Mouse (Mus musculus) bone marrow macrophage, adult 2 months (primary cell): ENCODE measurements around the gene Atp6ap1l. TPM values are rescaled to one million over a fixed set of nuclear protein-coding genes. Genes with fewer than 3 reads are reported as not detected.
A peak's percentile ranks its signal among the peaks of the same experiment; 100 is the strongest.

ENCODE experiments used
- H3K27ac ChIP-seq: 2 replicates; pipeline ENCODE4 v1.5.1; 2012; ENCODE audit warnings: low read depth, low read length; ENCODE audit not compliant: insufficient read depth
- H3K4me1 ChIP-seq: 2 replicates; pipeline ENCODE4 v1.6.1; 2012; ENCODE audit warnings: low read length; ENCODE audit not compliant: control insufficient read depth, insufficient read depth
- H3K4me3 ChIP-seq: 2 replicates; pipeline ENCODE4 v1.5.1; 2012; ENCODE audit warnings: mild to moderate bottlenecking, low read length, moderate library complexity; ENCODE audit not compliant: insufficient read depth
- CTCF ChIP-seq: IDR thresholded peaks from 2 replicates; pipeline ENCODE4 v1.5.1; 2012; ENCODE audit warnings: low read depth, mild to moderate bottlenecking, low read length, moderate library complexity
- POLR2A ChIP-seq: IDR thresholded peaks from 2 replicates; pipeline ENCODE4 v1.6.1; 2012; ENCODE audit warnings: mild to moderate bottlenecking, low read depth, low read length, borderline replicate concordance
- polyA plus RNA-seq: library from polyadenylated mRNA; stranded (reverse); fragments of >200 nt; gene quantifications from 2 replicates; pipeline ENCODE4 v1.2.4, GENCODE M21; 2012; ENCODE audit not compliant: missing spikeins, insufficient read depth, insufficient read length

Gene Atp6ap1l
- polyA plus RNA-seq, 1 experiment, result not detected

DNA sequence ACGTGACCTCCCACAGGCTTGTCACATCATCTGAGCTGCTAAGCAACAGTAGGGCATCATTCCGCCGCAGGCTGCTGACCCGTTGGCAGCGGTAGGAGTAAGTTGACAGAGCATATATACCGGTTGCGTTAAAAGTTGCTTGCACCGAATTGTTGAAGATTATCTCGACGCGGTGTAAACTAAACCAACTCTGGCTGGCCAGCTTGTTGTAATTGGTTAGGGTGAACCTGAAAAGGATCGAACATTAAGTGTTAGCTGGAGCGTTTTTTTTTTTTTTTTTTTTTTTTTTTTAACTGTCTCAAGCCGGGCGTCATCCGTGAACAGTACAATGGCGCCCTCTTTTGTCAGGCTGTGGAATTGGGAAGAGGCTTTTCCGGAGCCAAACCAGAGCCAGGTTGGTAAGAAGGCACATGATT is 18.6 kb downstream of the Atp6ap1l start:
- TF ChIP-seq CTCF, result peak; percentile 61
- TF ChIP-seq POLR2A, result no peak
- no peaks in the 10 kb centered on the region for H3K4me1 ChIP-seq
- peak overlapping the region; percentile 51 for H3K4me3 ChIP-seq
- H3K27ac ChIP-seq, result no peak overlapping the region

DNA sequence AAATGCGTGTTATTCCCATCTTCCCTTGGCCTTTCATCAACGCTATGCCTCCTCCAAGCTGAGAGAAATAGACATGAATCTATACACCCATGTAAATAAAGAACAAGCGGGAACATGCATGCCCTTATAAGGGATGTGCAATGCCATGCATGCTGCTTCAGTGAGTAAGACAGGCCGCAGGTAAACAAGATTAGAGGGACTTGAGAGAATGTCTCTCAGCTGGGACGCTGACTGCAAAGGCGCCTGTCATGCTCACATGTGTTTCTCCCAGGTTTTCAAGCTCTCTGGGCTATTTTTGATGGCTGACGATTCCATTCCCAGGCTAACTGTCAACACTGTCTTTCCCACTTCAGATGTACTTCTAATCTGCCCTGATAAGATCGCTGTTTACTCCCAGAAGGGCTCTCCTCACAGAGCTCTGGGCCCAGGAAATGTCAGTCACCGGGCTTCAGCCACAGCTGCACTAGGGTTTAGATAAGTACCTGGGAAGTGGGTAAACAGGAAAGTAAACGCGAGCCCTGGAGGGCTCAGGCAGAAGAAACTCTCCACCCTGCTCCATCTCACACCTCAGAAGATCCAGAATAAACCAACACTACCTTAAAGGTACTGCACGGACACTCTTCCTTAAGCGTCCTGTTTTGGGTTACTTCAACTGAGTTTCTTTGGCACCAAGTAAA is 19.2 kb downstream of the Atp6ap1l start:
- TF ChIP-seq POLR2A (no peak), CTCF (no peak)
- Histone ChIP-seq H3K27ac (no peak overlapping the region), H3K4me3 (peak overlapping the region; percentile 51), H3K4me1 (no peaks in the 10 kb centered on the region)

DNA sequence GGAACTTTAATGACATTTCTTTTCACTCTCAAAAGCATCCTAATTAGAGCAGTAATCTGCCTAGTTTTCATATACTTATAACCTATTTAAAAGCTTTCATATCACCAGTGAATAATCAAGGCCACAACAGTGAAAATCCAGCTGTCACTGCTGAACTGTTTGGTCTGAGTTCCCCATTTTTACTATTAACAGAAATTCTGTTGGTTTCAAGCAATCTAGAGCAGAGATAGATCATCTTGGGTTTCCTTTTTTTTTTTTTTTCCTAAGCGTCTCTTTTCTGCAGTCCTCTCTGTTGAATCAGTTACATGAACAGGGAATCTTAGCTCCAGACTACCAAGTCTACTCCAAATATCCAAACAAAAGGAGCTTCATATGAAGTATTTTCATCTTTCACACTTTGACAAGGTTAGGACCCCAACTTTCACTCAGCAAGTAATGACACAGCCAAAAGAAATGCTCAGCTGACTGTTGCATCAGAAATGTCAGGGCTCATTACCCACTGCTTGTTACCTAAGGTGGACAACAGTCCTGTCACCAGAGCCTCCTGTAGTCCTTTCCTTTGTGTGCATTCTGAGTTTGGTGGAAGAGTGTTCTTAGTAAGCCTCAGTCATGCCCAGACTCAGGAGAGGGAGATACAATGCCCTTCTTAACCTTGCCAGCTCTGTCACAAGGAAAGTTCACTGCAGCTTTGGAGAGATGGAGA is 23.3 kb downstream of the Atp6ap1l start:
- no peak overlapping the region for H3K4me3 ChIP-seq
- H3K27ac ChIP-seq, result no peak overlapping the region
- TF ChIP-seq CTCF (no peak), POLR2A (no peak)
- H3K4me1 ChIP-seq, result no peaks in the 10 kb centered on the region

DNA sequence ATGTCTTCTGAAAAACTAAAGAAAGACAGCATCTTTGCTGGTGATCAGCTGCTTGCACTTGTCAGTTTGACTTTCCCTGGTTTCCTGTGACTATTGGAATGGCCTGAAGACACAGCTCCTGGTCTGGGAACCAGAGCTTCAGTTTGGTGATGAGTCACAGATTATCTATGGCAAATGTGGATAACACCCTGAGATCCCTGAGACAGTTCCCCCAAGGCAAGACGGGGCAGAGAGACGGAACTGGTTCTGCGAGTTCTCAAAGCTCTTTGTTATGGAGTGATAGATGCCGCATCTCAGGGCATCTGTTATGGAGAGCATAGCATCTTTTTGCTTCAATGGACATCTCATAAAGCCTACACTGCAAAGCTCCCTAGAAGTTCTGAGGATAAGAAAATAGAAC is 33.6 kb downstream of the Atp6ap1l start:
- TF ChIP-seq POLR2A (no peak), CTCF (no peak)

DNA sequence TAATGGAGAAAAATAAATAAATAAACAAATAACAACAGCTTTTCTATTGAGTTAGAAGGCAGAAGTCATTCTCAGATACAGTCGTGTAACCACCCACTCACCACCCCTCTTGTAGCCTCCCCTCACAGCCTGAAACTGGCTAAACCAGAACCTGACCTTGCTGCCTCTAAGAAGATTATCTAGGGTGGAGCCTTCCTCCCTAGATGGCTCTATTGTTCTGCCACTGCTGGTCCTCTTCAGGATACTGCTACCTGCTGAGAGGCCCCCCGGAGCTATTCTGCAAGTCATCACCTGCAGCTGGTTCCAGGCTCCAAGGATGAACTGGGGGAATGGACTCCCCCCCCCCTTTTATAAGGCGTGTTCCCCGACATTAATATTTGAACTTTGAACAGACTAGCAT is 36.0 kb downstream of the Atp6ap1l start:
- H3K4me3 ChIP-seq, result no peak overlapping the region
- TF ChIP-seq CTCF (no peak), POLR2A (no peak)
- no peak overlapping the region for H3K27ac ChIP-seq
- H3K4me1 ChIP-seq, result no peaks in the 10 kb centered on the region

More for the DNA sequence above, 33.6 kb downstream of the Atp6ap1l start:
- H3K4me1 ChIP-seq, result no peaks in the 10 kb centered on the region
- no peak overlapping the region for H3K4me3 ChIP-seq
- no peak overlapping the region for H3K27ac ChIP-seq

DNA sequence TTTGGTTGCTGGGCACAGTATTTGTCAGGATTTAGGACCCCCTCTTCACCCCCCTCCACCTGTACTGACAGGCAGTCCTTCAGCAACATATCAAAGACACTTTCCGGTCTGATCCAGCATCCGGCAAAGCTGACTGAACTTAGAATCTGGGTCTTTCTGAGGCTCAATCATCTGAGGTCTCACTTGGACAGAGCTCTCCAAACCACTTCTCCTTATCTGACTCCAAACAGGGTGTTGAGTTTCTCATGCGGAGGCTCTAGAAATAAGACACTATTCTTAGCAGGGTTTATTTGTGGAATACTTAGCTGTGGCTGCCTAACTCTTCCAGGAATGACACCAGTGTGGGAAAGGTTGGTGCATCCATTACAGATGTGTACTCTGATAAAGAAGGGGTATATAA is 43.0 kb downstream of the Atp6ap1l start:
- no peaks in the 10 kb centered on the region for H3K4me1 ChIP-seq
- TF ChIP-seq POLR2A, result no peak
- no peak for TF ChIP-seq CTCF
- H3K4me3 ChIP-seq, result no peak overlapping the region
- no peak overlapping the region for H3K27ac ChIP-seq

DNA sequence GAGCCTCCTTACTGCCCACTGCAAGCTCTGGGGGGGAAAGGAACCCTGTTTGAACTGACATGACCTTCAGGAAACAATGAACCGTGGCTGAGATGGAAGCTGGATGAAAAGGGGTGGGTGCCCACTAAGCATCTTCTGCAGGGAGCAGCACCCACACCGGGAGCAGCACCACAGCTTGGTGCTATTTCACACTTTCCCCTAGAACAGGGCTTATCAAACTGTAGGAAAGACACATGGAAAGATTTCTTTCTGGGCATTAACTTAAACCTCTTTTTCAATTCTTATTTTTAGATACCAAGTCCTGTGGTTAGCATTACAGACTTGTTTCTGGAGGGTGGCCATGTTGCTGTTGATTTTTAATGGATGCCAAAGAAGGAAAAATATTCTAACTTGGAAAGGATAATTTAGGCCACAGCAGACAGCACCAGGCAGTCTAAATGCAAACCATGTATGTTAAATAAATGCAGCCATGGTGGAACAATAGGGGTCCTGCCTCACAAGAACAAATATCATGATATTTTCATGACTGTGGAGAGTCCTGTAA is 44.2 kb downstream of the Atp6ap1l start:
- no peak overlapping the region for H3K27ac ChIP-seq
- H3K4me3 ChIP-seq, result no peak overlapping the region
- H3K4me1 ChIP-seq, result no peaks in the 10 kb centered on the region
- TF ChIP-seq CTCF, result no peak
- no peak for TF ChIP-seq POLR2A

DNA sequence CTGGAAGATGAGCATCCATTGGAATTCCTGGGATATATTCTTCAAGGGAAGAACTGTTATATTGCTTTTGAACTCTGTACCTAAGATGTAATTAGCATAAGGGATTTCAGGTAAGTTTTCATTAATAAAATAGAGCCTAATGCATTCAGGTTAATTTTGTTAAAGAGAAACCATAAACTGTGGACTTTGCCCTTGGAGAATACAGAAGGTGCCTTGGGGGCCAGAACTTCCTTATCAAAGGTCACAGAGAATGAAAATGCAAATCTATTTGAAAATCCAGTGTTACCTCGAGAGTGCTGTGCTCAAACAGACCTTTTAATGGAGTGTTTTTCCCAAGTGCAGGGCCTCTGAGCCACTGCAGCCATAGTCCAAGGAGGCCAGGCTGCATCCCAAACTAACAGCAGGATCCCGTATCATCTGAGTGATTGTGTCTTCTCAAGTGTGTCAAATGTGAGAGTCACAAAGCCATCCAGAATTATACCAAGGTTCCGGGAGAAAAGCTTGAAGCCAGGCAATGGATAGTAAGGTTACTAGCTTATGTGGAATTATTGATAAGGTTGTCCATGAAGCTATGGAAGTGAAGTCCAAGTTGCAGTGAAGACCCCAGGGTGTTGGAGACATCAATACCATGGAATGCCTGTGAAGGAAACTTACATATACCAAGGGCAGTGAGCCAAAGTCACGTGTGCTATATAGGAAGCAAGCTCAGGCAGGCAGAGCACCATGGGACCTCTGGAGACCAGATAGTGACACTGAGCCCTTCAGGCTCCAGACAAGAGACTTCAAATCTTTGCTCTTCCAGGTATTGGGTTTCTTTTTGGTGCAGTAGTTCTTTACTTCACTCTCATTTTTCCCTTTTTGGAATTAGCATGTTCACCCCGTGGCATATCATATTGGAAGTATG is 52.2 kb downstream of the Atp6ap1l start:
- TF ChIP-seq POLR2A (no peak), CTCF (no peak)
- no peak overlapping the region for H3K27ac ChIP-seq

DNA sequence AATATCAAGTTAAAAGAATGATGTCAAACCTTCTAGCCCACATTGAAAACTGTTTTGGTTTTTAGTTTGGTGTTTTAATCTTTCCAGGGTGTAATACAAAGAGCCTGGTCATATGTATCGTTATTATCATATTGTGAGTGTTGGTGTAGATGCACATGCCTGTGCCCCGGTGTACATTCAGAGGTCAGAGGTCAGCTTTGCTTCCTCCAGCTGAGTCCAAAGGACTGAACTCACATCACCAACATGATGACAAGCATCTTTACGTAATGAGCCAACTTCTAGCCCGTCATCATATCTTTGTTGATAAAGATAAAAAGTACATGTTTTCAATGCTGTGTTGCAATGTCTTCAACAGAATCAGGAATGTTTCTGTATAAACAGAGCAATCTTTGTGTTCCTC is 53.4 kb downstream of the Atp6ap1l start:
- Histone ChIP-seq H3K27ac (no peak overlapping the region), H3K4me3 (no peak overlapping the region), H3K4me1 (no peaks in the 10 kb centered on the region)
- TF ChIP-seq CTCF (no peak), POLR2A (no peak)

More for the DNA sequence above, 52.2 kb downstream of the Atp6ap1l start:
- Histone ChIP-seq H3K4me1 (no peaks in the 10 kb centered on the region), H3K4me3 (no peak overlapping the region)
